Mouse (Mus musculus): Measurements from ENCODE around the gene Scly. TPM values are rescaled to one million over a fixed set of nuclear protein-coding genes. Genes with fewer than 3 reads are reported as not detected.

Gene Scly
- total and polyA plus RNA-seq, 2 experiments from 2014 or later, result 9.6 to 14.0 TPM

DNA sequence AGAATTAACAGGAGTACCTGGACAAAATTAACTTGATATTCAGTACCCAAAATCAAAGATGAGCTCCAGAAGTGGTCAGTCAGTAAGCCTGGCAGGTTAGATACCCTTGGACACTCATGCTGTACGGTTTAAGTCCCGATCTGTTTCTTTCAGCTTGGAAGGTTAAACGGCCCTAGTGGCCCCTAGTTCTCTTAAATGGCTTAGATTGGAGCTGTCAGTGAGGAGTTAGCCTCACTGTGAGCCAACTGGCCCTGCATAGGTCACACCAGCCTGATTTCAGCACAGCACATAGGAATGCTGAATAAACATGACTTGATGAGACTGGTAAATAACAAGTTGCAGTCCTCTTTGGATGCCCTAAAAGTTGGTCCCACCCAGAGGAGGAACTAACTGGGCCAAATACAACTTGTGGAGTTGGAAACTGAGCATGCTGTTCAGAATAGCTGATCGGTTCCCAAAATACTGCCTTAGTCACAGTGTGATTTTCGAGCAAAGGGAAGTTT is 46.9 kb upstream of the Scly start:
- TF ChIP-seq CTCF (IDR thresholded peaks at IDR 0.05; ENCODE audit: low read depth) (no peak), EP300 (IDR thresholded peaks at IDR 0.05; ENCODE audit: low read depth) (no peak)
- Histone ChIP-seq H3K9me3 (replicated peaks; ENCODE audit: control insufficient read depth, low read length) (no peaks in the 10 kb centered on the region), H3K4me2 (ENCODE audit: low read depth, low read length) (peak overlapping the region; percentile 95), H3K4me3 (ENCODE audit: low read depth, low read length) (peak overlapping the region; percentile 98), H3K27me3 (ENCODE audit: control insufficient read depth, insufficient read depth, low read length) (no peaks in the 10 kb centered on the region), H3K27ac (ENCODE audit: low read depth) (peak overlapping the region; percentile 83), H3K9ac (replicated peaks; ENCODE audit: low read depth, low read length) (peak overlapping the region; percentile 98), H3K36me3 (replicated peaks; ENCODE audit: control insufficient read depth, insufficient read depth, low read length) (0 out of 2 replicates have a peak, but pooled peaks cover 8% of the 10 kb centered on the region), H3K4me1 (ENCODE audit: control insufficient read depth, insufficient read depth) (peaks cover 13% of the 10 kb centered on the region)
- 24% methylated on average over 5 of the region's 5 CpGs for WGBS
- DNase-seq (ENCODE audit: low spot score), result no peak
- no peak for ATAC-seq (ENCODE audit: insufficient read depth, low read depth)

DNA sequence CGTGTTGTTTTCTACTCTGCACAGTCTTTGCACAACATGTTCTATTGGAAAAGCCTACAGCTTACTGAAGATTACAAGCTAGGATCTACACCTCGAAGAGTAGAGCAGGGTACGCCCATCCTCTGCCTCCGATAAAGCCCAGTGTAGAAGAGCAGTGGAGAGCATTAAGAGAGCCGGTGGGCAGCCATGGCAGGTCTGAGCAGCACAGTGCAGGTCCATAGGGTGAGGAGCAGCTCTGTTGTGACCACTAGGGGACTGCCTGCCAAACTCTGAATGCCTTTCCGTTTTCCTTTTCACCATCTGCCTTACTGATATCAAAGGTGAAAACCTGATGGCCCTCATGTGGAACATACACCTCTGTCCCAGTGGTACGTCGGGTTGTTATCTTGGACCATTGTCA is 46.2 kb upstream of the Scly start:
- 30% methylated on average over 8 of the region's 8 CpGs for WGBS
- H3K9me3 ChIP-seq (replicated peaks; ENCODE audit: control insufficient read depth, low read length), result no peaks in the 10 kb centered on the region
- no peak for ATAC-seq (ENCODE audit: insufficient read depth, low read depth)
- peaks cover 14% of the 10 kb centered on the region for H3K4me1 ChIP-seq (ENCODE audit: control insufficient read depth, insufficient read depth)
- no peak overlapping the region for H3K9ac ChIP-seq (replicated peaks; ENCODE audit: low read depth, low read length)
- peak; percentile 48 for DNase-seq (ENCODE audit: low spot score)
- H3K4me3 ChIP-seq (ENCODE audit: low read depth, low read length), result no peak overlapping the region
- no peaks in the 10 kb centered on the region for H3K27me3 ChIP-seq (ENCODE audit: control insufficient read depth, insufficient read depth, low read length)
- TF ChIP-seq EP300 (IDR thresholded peaks at IDR 0.05; ENCODE audit: low read depth) (no peak), CTCF (IDR thresholded peaks at IDR 0.05; ENCODE audit: low read depth) (peak; percentile 43)
- H3K4me2 ChIP-seq (ENCODE audit: low read depth, low read length), result peak overlapping the region; percentile 95; the same call in 1 of the 2 replicates
- H3K36me3 ChIP-seq (replicated peaks; ENCODE audit: control insufficient read depth, insufficient read depth, low read length), result 0 out of 2 replicates have a peak, but pooled peaks cover 10% of the 10 kb centered on the region
- H3K27ac ChIP-seq (ENCODE audit: low read depth), result peak overlapping the region; percentile 22; the same call in 1 of the 2 replicates

DNA sequence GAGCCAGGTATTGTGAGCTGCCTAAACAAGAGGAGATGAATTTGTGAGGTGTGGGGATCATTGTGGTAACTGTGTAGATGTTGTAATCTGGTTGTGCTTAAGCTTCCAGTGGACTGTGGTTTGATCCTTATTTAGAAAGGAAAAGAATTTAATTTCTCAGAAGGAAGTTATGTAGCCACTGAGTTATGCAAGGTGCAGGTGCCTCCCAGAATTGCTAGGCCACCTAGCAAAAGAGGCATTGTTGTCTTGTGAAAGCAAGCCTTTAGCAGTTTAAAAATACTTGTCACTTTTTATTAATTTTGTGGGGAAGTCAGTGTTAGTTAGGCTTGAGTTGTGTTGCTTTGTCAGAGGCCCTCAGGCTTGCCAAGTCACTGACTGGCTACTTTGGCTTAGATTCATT is 40.2 kb upstream of the Scly start:
- DNase-seq (ENCODE audit: low spot score), result no peak
- H3K27ac ChIP-seq (ENCODE audit: low read depth), result no peak overlapping the region
- TF ChIP-seq EP300 (IDR thresholded peaks at IDR 0.05; ENCODE audit: low read depth) (no peak), CTCF (IDR thresholded peaks at IDR 0.05; ENCODE audit: low read depth) (no peak)

DNA sequence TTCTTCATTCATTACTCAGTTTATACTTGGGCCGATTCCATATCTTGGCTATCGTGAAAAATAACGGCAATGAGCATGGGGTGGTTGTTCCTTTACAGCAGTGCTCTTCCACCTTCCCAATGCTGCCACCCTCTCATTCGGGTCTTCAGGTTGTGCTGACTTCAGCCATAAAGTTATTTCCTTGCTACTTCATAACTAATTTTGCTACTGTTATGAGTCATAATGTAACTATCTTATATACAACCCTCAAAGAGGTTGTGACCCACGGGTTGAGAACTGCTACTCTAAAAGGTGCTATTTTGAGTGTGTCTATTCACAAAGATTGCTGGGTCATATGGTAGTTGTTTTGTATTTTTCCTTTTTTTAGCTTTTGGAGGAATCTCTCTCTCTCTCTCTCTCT is 38.3 kb upstream of the Scly start:
- no peaks in the 10 kb centered on the region for H3K27me3 ChIP-seq (ENCODE audit: control insufficient read depth, insufficient read depth, low read length)
- H3K4me2 ChIP-seq (ENCODE audit: low read depth, low read length), result no peak overlapping the region
- peaks cover 11% of the 10 kb centered on the region for H3K36me3 ChIP-seq (replicated peaks; ENCODE audit: control insufficient read depth, insufficient read depth, low read length)
- peaks cover 17% of the 10 kb centered on the region; the same call in 1 of the 2 replicates for H3K4me1 ChIP-seq (ENCODE audit: control insufficient read depth, insufficient read depth)
- TF ChIP-seq EP300 (IDR thresholded peaks at IDR 0.05; ENCODE audit: low read depth) (no peak), CTCF (IDR thresholded peaks at IDR 0.05; ENCODE audit: low read depth) (no peak)
- H3K27ac ChIP-seq (ENCODE audit: low read depth), result no peak overlapping the region
- H3K9ac ChIP-seq (replicated peaks; ENCODE audit: low read depth, low read length), result no peak overlapping the region
- H3K4me3 ChIP-seq (ENCODE audit: low read depth, low read length), result no peak overlapping the region
- 68% methylated on average over 5 of the region's 5 CpGs for WGBS
- H3K9me3 ChIP-seq (replicated peaks; ENCODE audit: control insufficient read depth, low read length), result no peaks in the 10 kb centered on the region
- ATAC-seq (ENCODE audit: insufficient read depth, low read depth) (no peak), DNase-seq (ENCODE audit: low spot score) (no peak)

More for the DNA sequence above, 40.2 kb upstream of the Scly start:
- H3K4me2 ChIP-seq (ENCODE audit: low read depth, low read length), result no peak overlapping the region
- H3K4me3 ChIP-seq (ENCODE audit: low read depth, low read length), result no peak overlapping the region
- ATAC-seq (ENCODE audit: insufficient read depth, low read depth), result no peak
- H3K9ac ChIP-seq (replicated peaks; ENCODE audit: low read depth, low read length), result no peak overlapping the region
- H3K36me3 ChIP-seq (replicated peaks; ENCODE audit: control insufficient read depth, insufficient read depth, low read length), result peaks cover 16% of the 10 kb centered on the region; the same call in 1 of the 2 replicates
- H3K9me3 ChIP-seq (replicated peaks; ENCODE audit: control insufficient read depth, low read length), result no peaks in the 10 kb centered on the region
- no peaks in the 10 kb centered on the region for H3K27me3 ChIP-seq (ENCODE audit: control insufficient read depth, insufficient read depth, low read length)
- peaks cover 17% of the 10 kb centered on the region; the same call in 1 of the 2 replicates for H3K4me1 ChIP-seq (ENCODE audit: control insufficient read depth, insufficient read depth)

DNA sequence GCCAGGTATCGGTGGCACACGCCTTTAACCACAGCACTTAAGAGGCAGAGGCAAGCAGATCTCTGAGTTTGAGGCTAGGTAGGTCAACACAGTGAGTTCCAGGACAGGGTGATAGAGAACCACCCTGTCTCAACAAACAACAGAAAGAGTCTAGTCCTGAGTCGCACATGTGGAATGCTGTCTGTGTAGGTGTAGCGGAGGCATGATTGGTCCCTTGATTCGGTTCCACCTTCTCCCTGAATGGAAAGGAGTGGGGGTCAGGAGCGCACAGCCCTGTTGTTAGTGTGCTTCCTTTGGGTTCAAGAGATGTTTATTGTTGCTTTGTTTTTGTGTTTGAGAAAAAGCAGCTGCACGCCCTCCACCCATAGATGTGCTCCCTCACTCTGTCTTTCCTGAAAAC is 35.6 kb upstream of the Scly start:
- no peak for DNase-seq (ENCODE audit: low spot score)
- no peaks in the 10 kb centered on the region for H3K27me3 ChIP-seq (ENCODE audit: control insufficient read depth, insufficient read depth, low read length)
- peaks cover 10% of the 10 kb centered on the region; the same call in 1 of the 2 replicates for H3K4me1 ChIP-seq (ENCODE audit: control insufficient read depth, insufficient read depth)
- no peak for ATAC-seq (ENCODE audit: insufficient read depth, low read depth)
- H3K36me3 ChIP-seq (replicated peaks; ENCODE audit: control insufficient read depth, insufficient read depth, low read length), result peaks cover 25% of the 10 kb centered on the region
- H3K27ac ChIP-seq (ENCODE audit: low read depth), result no peak overlapping the region
- H3K9ac ChIP-seq (replicated peaks; ENCODE audit: low read depth, low read length), result no peak overlapping the region
- H3K4me3 ChIP-seq (ENCODE audit: low read depth, low read length), result no peak overlapping the region
- TF ChIP-seq EP300 (IDR thresholded peaks at IDR 0.05; ENCODE audit: low read depth) (no peak), CTCF (IDR thresholded peaks at IDR 0.05; ENCODE audit: low read depth) (no peak)
- no peaks in the 10 kb centered on the region for H3K9me3 ChIP-seq (replicated peaks; ENCODE audit: control insufficient read depth, low read length)
- WGBS, result 88% methylated on average over 7 of the region's 7 CpGs
- H3K4me2 ChIP-seq (ENCODE audit: low read depth, low read length), result no peak overlapping the region

DNA sequence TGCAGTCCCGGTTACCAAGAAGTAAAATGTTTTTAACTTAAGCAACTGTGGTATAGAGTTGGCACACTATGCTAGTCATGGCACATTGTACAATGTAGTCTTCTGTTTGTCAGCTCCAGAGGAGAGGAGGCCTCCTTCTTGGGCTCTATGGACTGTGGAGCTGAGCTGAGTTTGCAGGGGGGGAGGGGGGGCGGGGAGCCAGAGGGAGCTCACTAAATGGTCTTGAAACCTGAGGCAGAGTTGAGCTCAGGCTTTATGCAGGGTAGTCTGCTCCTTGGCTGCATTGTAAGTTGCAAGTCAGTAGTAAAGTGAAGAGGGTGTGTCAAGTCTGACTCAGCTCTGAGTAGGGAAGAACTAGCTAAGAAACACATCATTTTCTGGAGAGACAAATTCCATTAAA is 25.9 kb upstream of the Scly start:
- DNase-seq (ENCODE audit: low spot score) (no peak), ATAC-seq (ENCODE audit: insufficient read depth, low read depth) (no peak)
- Histone ChIP-seq H3K4me3 (ENCODE audit: low read depth, low read length) (no peak overlapping the region), H3K9me3 (replicated peaks; ENCODE audit: control insufficient read depth, low read length) (no peaks in the 10 kb centered on the region), H3K27ac (ENCODE audit: low read depth) (no peak overlapping the region), H3K36me3 (replicated peaks; ENCODE audit: control insufficient read depth, insufficient read depth, low read length) (peaks cover 17% of the 10 kb centered on the region), H3K9ac (replicated peaks; ENCODE audit: low read depth, low read length) (no peak overlapping the region), H3K4me1 (ENCODE audit: control insufficient read depth, insufficient read depth) (no peaks in the 10 kb centered on the region), H3K4me2 (ENCODE audit: low read depth, low read length) (no peak overlapping the region), H3K27me3 (ENCODE audit: control insufficient read depth, insufficient read depth, low read length) (no peaks in the 10 kb centered on the region)
- WGBS, result 89% methylated on average over 2 of the region's 2 CpGs
- TF ChIP-seq CTCF (IDR thresholded peaks at IDR 0.05; ENCODE audit: low read depth), result no peak
- no peak for TF ChIP-seq EP300 (IDR thresholded peaks at IDR 0.05; ENCODE audit: low read depth)

Data from heart, postnatal 0 days (tissue).